Mouse (Mus musculus) kidney, adult 10 weeks (tissue): ENCODE results near the gene Slc20a1. TPM values are rescaled to one million over a fixed set of nuclear protein-coding genes. Genes with fewer than 3 reads are reported as not detected.

Source experiments
- polyA plus RNA-seq: library from polyadenylated mRNA; stranded (reverse); fragments of 350-450 nt; fragmentation: Illumina TruSeq; extraction: RNeasy Lipid Tissue Mini Kit (QIAGEN cat#74804); gene quantifications from one replicate; pipeline ENCODE4 v1.2.3, GENCODE M21; 2014; ENCODE audit warnings: low read depth, low replicate concordance

Gene Slc20a1
- polyA plus RNA-seq = 21.5 TPM

DNA sequence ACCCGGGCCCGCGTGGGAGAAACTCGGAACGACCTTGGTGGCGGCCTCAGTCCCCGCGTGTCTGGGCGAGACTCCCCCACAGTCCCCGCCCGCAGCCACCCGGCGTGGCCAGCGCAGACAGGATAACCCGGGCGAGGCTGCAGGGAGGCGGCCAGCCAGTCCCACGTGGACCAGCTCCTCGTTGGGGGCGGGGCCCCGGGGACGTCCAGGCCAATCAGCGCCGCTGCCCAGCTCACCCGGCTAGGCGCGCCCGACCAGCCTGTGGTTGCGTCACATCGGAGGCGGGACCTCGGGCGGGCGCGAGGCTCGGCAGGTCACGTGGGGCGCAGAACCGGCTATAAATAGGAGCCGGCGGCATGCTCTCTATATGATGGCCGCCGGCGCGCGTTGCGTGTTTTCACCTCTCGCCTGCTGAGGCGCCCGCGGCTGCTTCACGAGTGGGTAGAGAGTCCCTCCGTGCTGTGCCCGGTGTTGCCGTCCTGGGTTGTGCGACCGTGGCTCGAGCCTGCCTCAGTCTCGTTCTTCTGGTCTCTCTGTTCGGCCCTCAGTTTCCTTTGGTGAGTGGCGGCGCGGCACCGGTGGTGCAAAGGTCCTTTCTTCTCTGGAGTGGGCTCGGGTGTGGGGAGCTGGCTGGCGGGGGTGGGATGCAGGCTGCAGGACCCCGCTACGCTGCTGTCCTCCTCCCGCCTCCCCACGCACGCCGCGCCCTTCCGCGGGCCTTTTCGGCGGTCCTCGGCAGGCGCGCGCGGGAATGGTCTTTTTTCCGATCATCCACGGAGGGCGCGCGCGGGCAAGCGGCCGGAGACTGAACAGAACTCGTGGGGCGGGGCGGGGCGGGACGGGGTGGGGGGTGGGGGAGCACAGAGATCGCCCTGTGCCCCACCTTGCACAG, at the start of gene Slc20a1:
Slc20a1 (plus strand) TSS at position 329 of the 892 bp plus-strand sequence.

Other genes with a start within 250 kb of the Slc20a1 start
- gene Zc3h6, start 231.4 kb upstream of the Slc20a1 start, polyA plus RNA-seq = 7.0 TPM
- 11.9 TPM for gene Gm10762, start 231.0 kb upstream of the Slc20a1 start, polyA plus RNA-seq
- not detected for gene Vinac1, start 150.6 kb upstream of the Slc20a1 start, polyA plus RNA-seq
- gene Ttl, start 132.8 kb upstream of the Slc20a1 start, polyA plus RNA-seq = 8.9 TPM
- gene Polr1b, start 97.8 kb upstream of the Slc20a1 start, polyA plus RNA-seq = 4.4 TPM
- gene Chchd5, start 69.1 kb upstream of the Slc20a1 start, polyA plus RNA-seq = 6.3 TPM
- gene Ckap2l, start 98.4 kb downstream of the Slc20a1 start, polyA plus RNA-seq = 0.49 TPM
- gene Il1a, start 111.2 kb downstream of the Slc20a1 start, polyA plus RNA-seq = not detected
- gene Il1b, start 172.4 kb downstream of the Slc20a1 start, polyA plus RNA-seq = 2.8 TPM